Mouse (Mus musculus): ENCODE data around the gene Sorbs1.

Gene Sorbs1

DNA sequence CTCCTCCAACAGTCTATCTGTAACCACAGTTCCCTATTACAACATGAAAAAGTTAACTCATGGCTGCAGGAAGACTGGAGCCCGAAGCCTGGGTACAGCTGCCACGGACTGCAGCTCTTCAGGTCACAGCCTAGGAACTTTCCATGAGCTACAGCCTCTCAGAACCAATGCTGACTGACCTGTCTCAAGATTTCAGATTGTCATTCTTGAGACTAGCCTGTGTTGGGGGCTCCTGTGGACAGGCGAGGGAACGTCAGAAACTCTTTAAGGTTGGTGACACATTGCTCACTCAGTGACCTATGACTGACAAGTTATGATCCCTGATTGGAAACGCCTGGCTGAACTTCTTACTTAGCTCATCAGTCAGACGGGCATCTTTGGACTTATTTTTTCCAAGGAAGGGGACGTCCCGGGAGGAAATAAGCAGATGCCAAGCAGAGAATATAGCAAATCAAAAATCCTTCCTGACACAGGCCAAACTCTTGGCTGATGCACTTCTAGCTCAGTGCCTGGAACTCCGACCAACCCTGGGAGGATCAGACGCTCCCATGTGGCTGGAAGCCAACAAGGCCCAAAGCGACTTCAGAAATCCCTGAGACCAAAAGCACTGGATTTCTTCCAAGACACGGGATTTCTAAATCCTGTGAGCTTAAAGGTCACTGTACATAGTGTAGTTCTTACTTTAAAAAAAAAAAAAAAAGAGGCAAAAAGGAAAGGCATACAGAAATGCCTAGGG, 76.9 kb downstream of the Sorbs1 start:
- DNase-seq = peak; percentile 86 to 94

DNA sequence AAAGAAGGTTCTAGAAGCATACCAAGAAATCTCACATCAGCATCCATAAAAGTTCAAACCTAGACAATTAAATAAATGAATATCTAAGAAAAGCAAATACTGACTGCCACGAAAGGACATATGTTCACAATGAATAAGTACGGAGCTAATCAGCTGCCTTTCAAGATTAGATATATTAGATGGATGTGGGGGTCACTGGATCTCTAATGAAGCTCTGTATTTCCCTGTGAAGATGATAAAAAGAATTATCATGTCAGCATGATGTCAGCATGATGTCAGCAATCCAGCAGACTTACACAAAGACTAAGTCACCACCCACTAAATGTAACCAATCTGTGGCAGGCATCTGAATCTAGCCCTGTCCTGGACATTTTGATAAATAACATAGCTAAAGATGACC, 77.8 kb downstream of the Sorbs1 start:
- no peak for DNase-seq

DNA sequence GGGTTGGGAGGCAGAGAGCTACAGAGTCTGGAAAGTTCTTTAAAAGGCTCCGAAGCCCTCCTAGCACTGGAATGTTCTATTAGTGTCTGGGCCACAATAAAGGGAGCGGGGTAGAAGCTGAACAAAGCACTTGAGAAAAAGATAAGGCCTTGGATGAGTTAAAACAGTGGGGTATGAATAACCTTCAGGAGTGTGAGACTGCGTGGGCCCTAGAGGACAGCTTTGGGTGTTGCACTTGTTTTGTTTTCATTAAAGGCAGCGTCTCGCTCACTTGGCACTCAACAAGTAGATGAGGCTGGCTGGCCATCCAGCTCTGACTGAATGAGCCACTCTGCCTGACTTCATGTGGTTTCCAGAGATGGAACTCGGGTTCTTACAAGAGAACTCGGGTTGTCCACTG, 78.5 kb downstream of the Sorbs1 start:
- no peak for DNase-seq

DNA sequence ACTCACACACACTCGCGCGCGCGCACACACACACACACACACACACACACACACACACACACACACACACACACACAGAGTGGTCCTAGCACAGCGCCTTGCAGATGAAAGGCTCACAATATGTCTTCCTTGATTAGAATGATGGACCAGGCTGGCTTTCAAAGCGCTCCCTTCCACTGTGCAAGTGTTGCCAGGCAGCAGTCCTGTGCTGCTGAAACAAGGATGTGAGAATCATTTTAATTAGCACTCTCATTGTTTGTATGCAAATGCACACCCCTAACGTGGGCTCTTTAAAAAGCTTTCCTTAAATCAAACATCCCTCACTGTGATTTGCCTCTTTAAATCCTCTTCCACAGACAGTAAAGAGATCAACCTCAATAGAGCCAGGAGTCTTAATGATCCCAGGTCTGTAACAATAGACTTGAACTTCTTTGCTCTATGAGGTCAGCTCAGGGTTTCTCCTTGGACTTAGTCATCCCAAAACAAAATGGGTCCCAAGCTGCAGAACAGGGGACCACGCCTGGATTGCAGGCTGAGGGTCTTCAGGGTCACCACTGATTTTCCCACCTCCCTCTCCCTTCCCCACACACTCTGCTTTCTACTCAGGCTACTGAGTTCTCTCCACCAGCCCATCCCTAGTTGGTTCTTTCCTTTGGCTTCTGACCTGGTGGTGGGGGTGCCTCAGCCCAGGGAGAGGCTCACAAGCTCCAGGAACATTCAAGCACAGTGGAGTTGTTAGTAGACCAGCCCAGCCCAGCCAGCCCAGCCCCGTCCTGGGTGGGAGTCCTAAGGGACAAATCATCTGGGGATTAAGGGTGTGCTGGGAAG, 79.3 kb downstream of the Sorbs1 start:
- no peak for DNase-seq

DNA sequence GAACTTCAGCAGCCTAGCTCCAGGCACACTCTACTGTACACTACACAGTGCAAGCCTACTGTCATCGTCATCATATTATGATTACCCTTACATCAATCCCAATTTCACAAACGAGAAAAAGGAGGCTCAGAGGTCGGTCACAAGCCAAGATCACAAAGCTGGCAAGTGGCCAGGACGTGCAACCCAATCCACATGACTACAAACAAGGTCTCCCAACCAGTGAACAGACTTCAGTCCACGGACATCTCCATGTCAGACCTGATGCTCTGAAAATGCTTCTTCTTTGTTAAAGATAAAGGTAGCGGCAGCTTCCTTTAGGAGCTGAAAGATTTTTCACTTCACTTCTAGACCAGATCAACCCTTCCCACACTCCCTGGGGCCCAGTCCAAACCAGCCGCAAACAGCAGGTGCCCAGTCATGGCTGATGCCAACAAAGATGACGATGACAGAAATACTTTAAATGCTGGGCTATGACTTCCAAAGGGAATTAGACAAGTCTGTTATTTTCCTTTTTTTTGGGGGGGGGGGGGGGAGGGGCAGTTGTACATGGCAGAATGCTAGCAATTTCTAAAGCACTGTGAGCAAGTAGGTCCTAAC, 80.2 kb downstream of the Sorbs1 start:
- DNase-seq = peak in 1 of 2 experiments; percentile 45

DNA sequence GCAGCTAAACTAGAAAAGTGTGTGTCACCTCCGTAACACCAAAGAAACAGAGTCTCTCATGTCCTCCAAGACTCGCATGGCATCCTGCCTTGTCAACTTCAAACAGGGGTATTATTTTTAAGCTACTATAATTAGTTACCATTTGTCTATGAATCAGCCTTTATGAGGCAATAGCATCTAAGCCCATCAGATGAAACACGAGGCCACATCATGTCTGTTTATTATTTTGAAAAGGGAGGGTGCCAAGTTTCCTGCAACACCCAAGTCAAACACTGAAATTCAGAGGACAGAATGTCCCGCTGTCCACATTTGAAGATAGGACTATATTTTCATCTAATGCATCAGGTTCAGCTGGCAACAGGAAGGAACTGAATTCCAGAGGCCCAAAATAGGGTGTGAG, 81.6 kb downstream of the Sorbs1 start:
- peak in 1 of 2 experiments; percentile 77 for DNase-seq

DNA sequence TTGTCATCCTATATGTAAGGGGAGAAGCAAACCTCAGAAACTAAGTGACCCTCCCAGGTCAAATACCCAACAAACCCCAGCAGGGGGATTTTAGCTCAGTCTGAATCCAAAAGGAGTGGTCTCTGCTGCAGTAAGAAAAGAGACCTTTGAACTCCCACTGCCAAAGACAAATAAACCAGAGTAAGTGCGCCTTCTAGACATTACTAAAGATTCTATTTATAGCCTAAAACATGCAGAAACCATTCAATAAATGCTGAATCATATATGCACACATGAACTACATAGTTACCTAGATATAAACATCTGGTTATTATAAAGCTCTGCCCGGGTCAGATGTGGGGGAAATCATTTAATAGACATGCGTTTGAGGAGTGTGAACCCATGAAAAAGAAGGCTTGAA, 84.0 kb downstream of the Sorbs1 start:
- DNase-seq = no peak

DNA sequence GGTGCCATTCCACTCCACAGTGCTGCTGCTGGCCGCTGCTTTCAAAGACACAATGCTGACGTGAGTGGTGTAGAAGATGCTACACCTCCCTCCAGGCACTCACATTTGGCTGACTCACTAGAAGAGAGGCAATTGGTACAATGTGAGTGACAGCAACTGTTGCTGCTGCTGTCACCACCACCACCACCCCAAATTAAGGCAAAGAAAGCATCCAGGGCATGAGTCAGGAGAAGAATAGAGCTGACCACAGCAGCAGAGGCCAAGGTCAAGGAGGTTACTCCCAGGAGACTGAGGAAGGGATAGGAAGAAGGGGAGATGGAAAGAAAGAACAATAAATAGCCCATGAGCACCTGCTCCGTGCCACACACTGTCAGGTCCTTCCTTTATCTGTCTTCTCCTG, 84.4 kb downstream of the Sorbs1 start:
- DNase-seq = no peak

DNA sequence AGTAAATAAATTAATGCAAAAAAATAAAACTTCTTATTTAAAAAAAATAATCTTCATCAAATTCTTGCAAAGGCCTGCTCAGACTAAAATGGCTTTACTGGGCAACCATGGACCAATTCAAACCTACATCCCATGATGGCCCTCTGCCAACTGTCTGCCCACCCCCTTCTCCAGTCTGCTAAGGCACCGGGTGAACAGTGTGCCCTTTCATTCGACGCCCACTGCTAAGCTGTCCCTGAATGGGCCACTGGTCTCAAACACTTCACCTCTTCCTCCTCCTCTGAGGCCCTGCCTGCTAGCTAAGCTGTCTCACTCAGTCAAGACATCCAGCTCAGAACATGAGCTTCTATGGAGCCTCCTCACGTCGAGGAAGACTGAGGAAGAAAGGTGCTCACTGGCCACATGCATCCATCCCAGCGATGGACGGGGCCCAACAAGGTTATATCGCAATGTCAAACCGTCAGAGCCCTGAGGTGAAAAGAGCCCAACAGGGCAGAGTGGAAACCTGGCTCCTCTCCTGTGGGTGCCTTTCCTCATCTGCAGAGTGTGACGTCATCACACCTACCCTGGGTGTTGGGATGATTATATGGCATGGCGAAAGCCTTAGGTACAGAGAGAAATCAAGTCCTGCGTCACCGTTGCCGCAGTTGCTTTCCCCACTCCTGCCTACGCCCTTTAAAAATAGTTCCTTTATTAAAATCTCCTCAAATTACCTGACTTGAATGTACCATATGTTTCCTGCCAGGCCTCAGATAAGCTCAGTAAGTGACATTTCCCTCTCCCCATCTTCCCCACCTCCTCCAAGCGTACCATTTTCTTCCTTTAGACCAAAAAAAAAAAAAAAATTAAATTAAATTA, 87.2 kb downstream of the Sorbs1 start:
- no peak for DNase-seq

DNA sequence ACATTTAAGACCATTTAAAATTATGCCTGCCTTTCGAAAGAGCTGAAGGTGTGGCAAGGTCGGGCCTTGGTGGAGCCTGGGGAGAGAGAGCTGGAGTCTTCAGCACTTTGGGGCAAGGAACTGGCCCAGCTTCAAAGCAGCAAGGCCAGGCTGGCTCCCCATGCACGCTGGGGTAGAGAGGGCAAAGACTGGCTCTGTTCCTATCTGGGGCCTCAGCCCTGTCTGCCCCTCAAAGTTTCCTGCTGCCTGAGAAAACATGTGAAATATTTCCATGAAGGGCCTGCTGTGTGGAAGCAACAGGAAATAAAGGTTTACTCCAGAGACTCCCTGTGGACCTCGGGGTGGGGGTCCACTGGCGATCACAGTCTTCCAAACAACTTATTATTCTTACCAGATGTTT, 88.3 kb downstream of the Sorbs1 start:
- no peak for DNase-seq

DNA sequence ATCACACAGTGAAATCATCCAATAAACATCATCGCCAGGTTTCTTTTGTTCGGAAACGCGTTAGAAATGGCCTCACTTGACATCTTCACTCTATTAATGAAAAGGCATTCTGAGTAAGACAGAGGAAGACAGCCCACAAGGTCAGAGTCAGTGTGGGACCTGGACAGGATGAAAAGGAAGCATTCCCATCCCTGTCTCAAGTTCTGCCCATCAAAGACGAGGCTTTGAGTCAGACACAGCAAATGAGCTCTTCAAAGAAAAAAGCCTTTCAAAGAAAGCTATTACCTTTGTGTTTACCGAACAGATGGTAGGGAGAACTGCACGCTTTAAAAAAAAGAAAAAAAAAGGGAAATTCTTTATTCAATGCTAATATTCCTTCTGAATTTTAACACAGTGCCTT, 92.5 kb downstream of the Sorbs1 start:
- DNase-seq = no peak

DNA sequence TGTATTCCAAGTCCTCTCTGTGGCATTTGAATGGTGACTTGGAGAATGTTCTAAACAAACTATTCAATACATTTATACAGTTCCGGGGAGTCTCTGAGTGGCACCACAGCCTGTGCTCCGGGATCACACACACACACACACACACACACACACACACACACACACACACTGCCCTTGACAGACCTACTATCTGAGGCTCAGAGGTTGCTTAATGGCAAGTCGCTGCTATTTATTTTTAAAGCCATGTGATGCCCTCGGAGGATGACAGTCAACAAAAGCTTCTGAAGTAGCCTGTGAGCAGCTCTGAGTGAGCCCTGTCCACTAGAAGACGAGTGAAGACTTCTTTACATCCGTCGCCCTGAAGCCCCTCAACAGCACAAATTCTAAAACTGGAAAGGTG, 94.3 kb downstream of the Sorbs1 start:
- DNase-seq = no peak

DNA sequence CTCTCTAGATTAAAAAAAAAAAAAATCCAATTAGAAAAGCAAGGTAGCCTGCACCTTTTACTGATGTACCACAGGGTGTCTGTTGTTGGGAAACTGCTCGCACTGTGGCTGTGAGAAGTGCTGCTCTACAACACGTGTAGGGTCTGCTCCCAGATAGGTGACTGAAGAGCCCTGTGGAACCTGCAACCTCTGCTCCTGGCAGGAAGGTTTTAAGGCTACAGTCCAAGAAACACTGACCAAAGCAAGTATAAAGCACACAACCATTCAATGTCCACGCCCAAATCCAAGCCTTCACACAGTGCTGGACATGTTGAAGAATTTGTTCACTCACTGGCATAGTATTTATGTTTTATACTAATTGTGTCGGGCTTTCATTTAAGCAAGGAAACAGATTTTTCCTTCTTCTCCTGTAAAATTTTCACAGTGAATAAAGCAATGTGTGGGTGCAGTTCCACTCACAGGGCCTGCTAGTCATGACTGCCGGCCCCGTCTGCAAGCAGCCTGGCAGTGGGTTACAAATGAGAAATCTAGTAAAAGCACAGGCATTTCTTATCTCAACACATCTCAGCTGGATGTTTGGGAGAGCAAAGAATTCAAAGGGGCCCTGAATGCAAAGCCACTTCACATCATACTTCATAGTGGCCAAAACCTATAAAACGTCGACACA, 96.3 kb downstream of the Sorbs1 start:
- peak in 1 of 2 experiments; percentile 50 for DNase-seq

DNA sequence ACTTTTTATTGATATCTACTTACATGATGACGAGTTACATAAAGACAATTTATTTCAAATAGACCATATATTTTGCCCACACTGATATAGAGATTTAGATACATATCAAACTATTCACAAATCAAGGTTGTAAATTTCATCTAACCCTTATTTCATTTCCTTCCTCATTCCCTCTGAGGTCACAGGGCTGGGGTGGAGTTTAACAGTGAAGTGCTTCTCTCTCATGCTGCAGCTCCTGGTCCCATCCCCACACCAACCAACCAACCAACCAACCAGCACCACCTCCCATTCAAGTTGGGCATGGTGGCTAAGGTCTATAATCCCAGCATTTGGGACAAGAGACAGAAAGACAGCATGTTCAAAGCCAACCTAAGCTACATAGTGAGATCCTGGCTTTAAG, 97.9 kb downstream of the Sorbs1 start:
- no peak for DNase-seq

DNA sequence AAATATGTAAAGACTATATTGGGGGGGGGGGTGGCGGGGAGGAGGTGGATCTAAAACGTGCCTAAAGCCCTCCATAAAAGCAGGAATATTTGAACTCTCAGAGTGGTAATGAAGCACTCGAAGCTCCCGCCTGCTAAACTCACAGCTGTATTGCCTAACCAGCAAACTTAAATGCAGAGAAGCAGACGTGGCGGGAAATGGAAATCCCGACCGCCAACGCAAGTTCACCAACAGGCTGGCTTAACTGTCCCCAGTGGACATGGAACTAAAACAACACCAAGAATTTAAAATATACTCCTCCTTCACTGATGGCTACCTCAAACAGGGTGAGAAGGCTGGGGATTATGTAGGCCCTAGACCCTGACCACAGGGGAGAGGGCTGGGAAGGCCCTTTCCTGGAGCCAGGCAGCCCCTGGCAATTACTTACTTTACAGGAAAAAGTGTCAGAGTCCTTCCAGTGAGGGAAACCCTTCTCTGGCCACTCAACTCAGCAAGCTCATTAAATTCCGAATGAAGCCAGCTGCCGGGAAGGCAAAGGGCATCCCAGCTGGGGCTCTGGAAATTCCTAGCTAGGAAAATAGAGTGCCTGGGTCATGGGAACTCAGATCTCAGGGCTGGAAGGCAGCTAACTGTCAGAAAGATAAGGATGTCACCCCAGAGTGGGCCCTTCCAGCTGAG, 98.6 kb downstream of the Sorbs1 start:
- peak; percentile 78 to 87 for DNase-seq

DNA sequence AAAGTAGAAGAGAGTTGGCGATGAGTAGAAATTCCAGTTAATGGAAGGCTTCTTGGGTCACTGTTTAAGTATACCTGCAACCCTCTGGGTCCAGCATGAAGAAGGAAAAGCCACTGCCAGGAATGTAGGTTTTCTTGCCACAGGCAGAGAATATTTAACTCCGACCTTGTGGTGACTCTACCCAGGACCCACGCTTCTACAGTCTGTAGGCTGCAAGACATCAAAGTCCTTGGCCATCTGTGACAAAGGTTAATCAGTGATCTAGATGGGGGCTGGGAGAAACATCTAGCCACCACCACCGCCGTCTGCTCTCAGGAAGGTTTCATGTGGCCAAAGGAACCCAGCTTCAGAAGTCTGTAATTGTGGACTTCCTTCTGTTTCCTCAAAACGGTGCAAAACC, 99.2 kb downstream of the Sorbs1 start:
- peak; percentile 74 to 91 for DNase-seq

DNA sequence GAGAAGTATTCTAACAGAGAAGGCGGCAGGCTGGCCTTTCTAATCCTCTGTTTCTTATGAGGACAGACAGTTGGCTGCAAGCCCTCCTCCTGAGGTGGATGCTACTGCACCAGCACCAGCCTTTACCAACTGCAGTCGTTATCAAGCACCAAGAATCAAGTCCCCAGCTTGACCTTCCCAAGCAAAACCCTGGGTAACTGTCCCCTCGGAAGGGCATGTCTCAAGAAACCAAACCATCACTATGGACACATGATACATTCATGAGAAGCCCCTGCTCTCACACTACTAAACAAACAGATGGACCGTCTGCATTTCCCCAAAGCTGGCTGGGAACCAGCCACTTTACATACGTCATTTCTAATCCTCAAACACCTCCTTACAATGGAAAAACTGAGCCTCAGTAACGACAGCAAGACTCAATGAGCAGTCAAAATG, 102.2 kb downstream of the Sorbs1 start:
- no peak for DNase-seq

DNA sequence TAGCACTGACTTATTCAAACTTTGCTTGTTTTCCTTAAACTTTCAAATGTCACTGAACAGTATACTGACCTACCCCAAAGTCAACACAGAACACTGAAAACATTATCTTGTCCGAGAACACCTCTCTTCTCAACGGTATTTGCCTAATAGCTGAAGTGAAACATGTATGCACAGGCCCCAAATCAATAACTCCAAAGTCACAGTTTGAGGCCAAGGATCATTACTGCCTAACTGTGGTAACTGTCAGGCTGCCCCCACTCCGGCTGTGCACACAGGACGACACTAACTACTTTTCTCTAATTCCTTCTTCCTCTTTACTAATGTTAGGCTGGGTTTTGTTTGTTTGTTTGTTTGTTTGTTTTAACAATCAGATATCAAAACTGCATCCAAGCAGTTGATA, 103.1 kb downstream of the Sorbs1 start:
- DNase-seq = no peak

DNA sequence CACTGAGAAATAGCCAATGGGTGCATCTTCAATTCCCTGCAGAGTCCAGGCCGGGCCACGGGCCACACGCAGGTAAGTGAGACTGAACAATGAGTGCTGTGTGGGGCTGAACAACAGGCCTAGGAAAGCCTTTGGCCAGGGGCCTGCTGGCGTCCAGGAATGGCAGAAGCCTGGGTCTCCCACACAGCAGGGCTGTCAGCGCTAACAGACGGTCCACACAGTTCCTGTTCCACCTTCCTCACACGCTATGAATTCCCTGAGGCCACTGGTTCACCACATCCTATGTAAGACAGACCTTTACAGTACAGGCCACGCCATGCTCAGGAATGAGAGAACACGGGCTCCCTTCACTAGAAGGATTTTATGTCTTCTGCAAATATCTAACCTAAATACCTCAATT, 103.5 kb downstream of the Sorbs1 start:
- no peak for DNase-seq

DNA sequence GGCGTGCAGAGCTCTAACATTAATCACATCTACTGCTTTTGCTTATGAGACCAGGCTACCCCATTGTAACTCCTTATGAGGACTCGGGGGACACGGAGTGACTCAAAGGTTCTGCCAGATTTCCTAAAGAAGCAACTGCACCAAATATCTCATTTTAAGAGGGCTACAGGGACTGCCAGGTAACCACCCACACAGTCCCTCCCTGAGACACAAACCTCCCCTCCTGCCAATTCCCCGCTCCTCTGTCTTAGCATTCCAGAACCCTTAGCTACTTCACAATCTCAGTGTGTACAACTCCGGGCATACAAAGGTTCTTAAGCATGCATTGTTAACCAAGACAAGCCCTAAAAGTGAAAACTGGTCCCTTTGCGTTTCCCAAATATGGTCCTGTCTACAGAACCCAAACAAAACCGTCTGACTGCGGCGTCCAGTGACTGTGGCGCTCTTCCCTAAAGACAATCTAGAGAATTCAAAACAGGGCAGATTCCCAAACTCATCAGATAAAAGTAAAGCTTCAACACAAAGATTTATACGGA, 104.0 kb downstream of the Sorbs1 start:
- DNase-seq = no peak

DNA sequence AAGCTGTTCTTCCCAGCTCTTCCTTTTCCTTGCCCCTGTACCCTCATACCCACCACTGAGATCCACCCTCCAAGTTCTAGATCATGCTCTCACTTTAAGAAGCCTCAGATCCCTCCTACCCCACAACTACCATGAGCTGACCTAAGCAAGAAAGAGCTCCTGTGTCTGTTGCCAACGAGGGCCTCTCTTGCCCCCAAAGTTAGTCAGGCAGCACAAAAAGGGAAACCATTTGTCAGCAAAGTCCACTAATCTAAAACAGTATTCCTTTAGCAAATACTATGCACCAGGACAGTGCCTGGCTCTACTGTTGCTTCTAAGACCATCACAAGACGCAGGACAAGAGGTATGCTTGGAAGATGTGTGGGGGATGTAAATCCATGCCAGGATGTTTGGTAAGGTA, 106.4 kb downstream of the Sorbs1 start:
- DNase-seq = peak; percentile 38 to 57

Measured in kidney, postnatal 36 days (tissue).